Mouse (Mus musculus) left cerebral cortex, adult 2 months (tissue): ENCODE results near the gene Setd7. TPM values are rescaled to one million over a fixed set of nuclear protein-coding genes. Genes with fewer than 3 reads are reported as not detected.

Experiments used
- DNase-seq, 2 experiments: peaks; one replicate each; pipeline ENCODE4 v3.0.0; 2021 to 2022; ENCODE audit warnings: low spot score in 2 of 2, mixed read lengths in 1 of 2; ENCODE audit errors: extremely low spot score in 1 of 2
- H3K27ac ChIP-seq: fragments of 200-600 bp; 2 replicates; pipeline ENCODE4 v1.8.1; 2022
- H3K4me3 ChIP-seq: fragments of 200-600 bp; 2 replicates; pipeline ENCODE4 v1.8.1; 2022
- CTCF ChIP-seq: fragments of 200-600 bp; IDR thresholded peaks from 2 replicates; pipeline ENCODE4 v1.8.1; 2022; ENCODE audit warnings: antibody characterized with exemption, mild to moderate bottlenecking, moderate library complexity
- intact Hi-C: fragments of 180-260 bp; cut with DNase I; formaldehyde crosslinking; loops from one replicate; pipeline ENCODE4 v1.15.1; 2025
- total RNA-seq, 2 experiments: library from RNA; stranded (reverse); gene quantifications; 2 replicates each; pipeline ENCODE4 v1.2.3; 2021

The Setd7 gene
- total RNA-seq, 2 experiments from 2014 or later, result 133 to 143 TPM

- intact Hi-C loops, result no loop called here
- DNase-seq, result no peak
- no peak overlapping the region for H3K4me3 ChIP-seq
- H3K27ac ChIP-seq, result no peak overlapping the region; the same call in 1 of the 2 replicates
- no peak for TF ChIP-seq CTCF
Measured at GRCm38 (mm10) chr3:51554836-51555235, 5.8 kb downstream of the Setd7 start.

GRCm38 (mm10) chr3:51554067-51554466 lies 6.6 kb downstream of the Setd7 start:
- Histone ChIP-seq H3K27ac (peak overlapping the region; percentile 68; the same call in 1 of the 2 replicates), H3K4me3 (no peak overlapping the region)
- intact Hi-C loops, result no loop called here
- DNase-seq, result no peak
- no peak for TF ChIP-seq CTCF

GRCm38 (mm10) chr3:51553497-51553875 lies 7.2 kb downstream of the Setd7 start:
- intact Hi-C loops, result no loop called here
- Histone ChIP-seq H3K27ac (peak overlapping the region; percentile 68; the same call in 1 of the 2 replicates), H3K4me3 (peak overlapping the region; percentile 21; the same call in 1 of the 2 replicates)
- DNase-seq, result peak in 1 of 2 experiments; percentile 21
- TF ChIP-seq CTCF, result no peak

- peak overlapping the region; percentile 68; the same call in 1 of the 2 replicates for H3K27ac ChIP-seq
- TF ChIP-seq CTCF, result no peak
- DNase-seq, result no peak
- intact Hi-C loops, result no loop called here
- H3K4me3 ChIP-seq, result peak overlapping the region; percentile 21; the same call in 1 of the 2 replicates
Measured at GRCm38 (mm10) chr3:51552841-51553496, 7.7 kb downstream of the Setd7 start.

GRCm38 (mm10) chr3:51552197-51552596 lies 8.5 kb downstream of the Setd7 start:
- Histone ChIP-seq H3K27ac (no peak overlapping the region), H3K4me3 (no peak overlapping the region)
- intact Hi-C loops, result no loop called here
- DNase-seq, result no peak
- no peak for TF ChIP-seq CTCF

GRCm38 (mm10) chr3:51548987-51549579 lies 11.6 kb downstream of the Setd7 start:
- Histone ChIP-seq H3K4me3 (no peak overlapping the region), H3K27ac (no peak overlapping the region)
- no peak for TF ChIP-seq CTCF
- intact Hi-C loops, result no loop called here
- DNase-seq, result no peak

- no peak for TF ChIP-seq CTCF
- DNase-seq, result no peak
- intact Hi-C loops, result no loop called here
- no peak overlapping the region for H3K4me3 ChIP-seq
- H3K27ac ChIP-seq, result no peak overlapping the region
Measured at GRCm38 (mm10) chr3:51547577-51547976, 13.1 kb downstream of the Setd7 start.

GRCm38 (mm10) chr3:51544442-51545128 lies 16.1 kb downstream of the Setd7 start:
- Histone ChIP-seq H3K4me3 (no peak overlapping the region), H3K27ac (no peak overlapping the region)
- no peak for DNase-seq
- intact Hi-C loops, result no loop called here
- TF ChIP-seq CTCF, result no peak

GRCm38 (mm10) chr3:51540659-51541058 lies 20.0 kb downstream of the Setd7 start:
- no peak overlapping the region for H3K27ac ChIP-seq
- no peak for TF ChIP-seq CTCF

GRCm38 (mm10) chr3:51539567-51540408 lies 20.9 kb downstream of the Setd7 start:
- no peak overlapping the region for H3K4me3 ChIP-seq
- intact Hi-C loops, result no loop called here
- no peak overlapping the region for H3K27ac ChIP-seq
- peak; percentile 39 to 68 for DNase-seq
- TF ChIP-seq CTCF, result peak; percentile 69

More at GRCm38 (mm10) chr3:51540659-51541058, 20.0 kb downstream of the Setd7 start:
- H3K4me3 ChIP-seq, result no peak overlapping the region
- DNase-seq, result no peak
- intact Hi-C loops, result no loop called here

GRCm38 (mm10) chr3:51534013-51534412 lies 26.7 kb downstream of the Setd7 start:
- Histone ChIP-seq H3K27ac (no peak overlapping the region), H3K4me3 (no peak overlapping the region)
- TF ChIP-seq CTCF, result no peak
- DNase-seq, result no peak
- intact Hi-C loops, result no loop called here
